31 mouse cellular contexts compared by ENCODE assay signal in genomic region chr10:108170818-108171217, GRCm38 (mm10). TPM values are rescaled to one million over a fixed set of nuclear protein-coding genes. Genes with fewer than 3 reads are reported as not detected.
DNase-seq lines count a peak whose midpoint lies in the region; ATAC-seq and TF ChIP-seq lines count a peak whose summit lies in the region.
"Had no signal": no experiment of that assay in that cellular context is flagged by ENCODE, and none has a peak within 500 bp of the region (broad histone marks: within the 10 kb centered on the region; RNA-seq: fewer than 3 reads in every experiment).

No protein-coding gene starts in this region.

- H3K27ac ChIP-seq in heart, adult 2 months: peak overlapping the region; percentile 29
- no peak overlapping the region for H3K27ac ChIP-seq in heart, embryonic 11.5 days (ENCODE audit: low read depth, low read length)
- peak overlapping the region; percentile 78 for H3K27ac ChIP-seq in heart, postnatal 0 days (ENCODE audit: low read depth)
- H3K27ac ChIP-seq in CH12.LX (ENCODE audit: insufficient read depth, low read depth): no peak overlapping the region
- H3K27ac ChIP-seq: embryonic facial prominence, embryonic 12.5 days; forebrain, embryonic 10.5 days; forebrain, embryonic 15.5 days; heart, embryonic 10.5 days; kidney, postnatal 0 days; lung, embryonic 15.5 days; midbrain, embryonic 12.5 days; neural tube, embryonic 12.5 days; stomach, postnatal 0 days had no signal

- peaks cover 5% of the 10 kb centered on the region; the same call in 1 of the 2 replicates for H3K79me2 ChIP-seq in heart, adult 2 months (replicated peaks; ENCODE audit: control insufficient read depth, insufficient read depth, low read length)
- peaks cover 34% of the 10 kb centered on the region for H3K79me2 ChIP-seq in CH12.LX (replicated peaks; ENCODE audit: control insufficient read depth, extremely low read depth, insufficient read depth, poor library complexity, severe bottlenecking)

- dilution Hi-C loops in CH12.LX (cut with MboI; ENCODE audit: extremely low pct_ligation_motif_present, extremely low pct_unique_long_range_greater_than_20kb, low sequenced_read_pairs): no loop called here

- WGBS in heart, adult 2 months: 35% methylated on average over 3 of the region's 3 CpGs
- WGBS in heart, embryonic 11.5 days (ENCODE audit: insufficient replicate concordance): 51% methylated on average over 3 of the region's 3 CpGs
- 31% methylated on average over 3 of the region's 3 CpGs for WGBS in heart, postnatal 0 days

- TF ChIP-seq EP300 in heart, adult 2 months (IDR thresholded peaks at IDR 0.05; ENCODE audit: insufficient read depth, low read depth, low read length): no peak
- no peak for TF ChIP-seq EP300 in heart, postnatal 0 days (IDR thresholded peaks at IDR 0.05; ENCODE audit: low read depth)
- peak; percentile 53 for TF ChIP-seq EP300 in CH12.LX (IDR thresholded peaks at IDR 0.05; ENCODE audit: low read length)

- no peak for ATAC-seq in heart, embryonic 11.5 days (replicated peaks; ENCODE audit: insufficient number of reproducible peaks, low FRiP score, low TSS enrichment)
- ATAC-seq in heart, postnatal 0 days (ENCODE audit: insufficient read depth, low read depth): peak; percentile 66
- ATAC-seq: CD4-positive, CD25-positive, alpha-beta regulatory T cell, adult 4 months; forebrain, embryonic 15.5 days; hindbrain, embryonic 16.5 days had no signal

- no peaks in the 10 kb centered on the region for H3K27me3 ChIP-seq in heart, adult 2 months (ENCODE audit: control insufficient read depth, insufficient read depth, low read length)
- no peaks in the 10 kb centered on the region for H3K27me3 ChIP-seq in heart, embryonic 11.5 days (ENCODE audit: control insufficient read depth, insufficient read depth, low read length)
- H3K27me3 ChIP-seq in heart, postnatal 0 days (ENCODE audit: control insufficient read depth, insufficient read depth, low read length): no peaks in the 10 kb centered on the region
- H3K27me3 ChIP-seq in CH12.LX (replicated peaks): no peaks in the 10 kb centered on the region
- no peaks in the 10 kb centered on the region for H3K27me3 ChIP-seq in splenic B cell, adult 2 months (ENCODE audit: control insufficient read depth, insufficient read depth, low read length, poor library complexity, severe bottlenecking)
- H3K27me3 ChIP-seq: embryonic facial prominence, embryonic 12.5 days; forebrain, embryonic 15.5 days; lung, embryonic 15.5 days; megakaryocyte, embryonic 14.5 days; midbrain, embryonic 12.5 days; neural tube, embryonic 12.5 days had no signal

- peaks cover 37% of the 10 kb centered on the region for H3K36me3 ChIP-seq in heart, adult 2 months (ENCODE audit: control insufficient read depth, insufficient read depth, low read length)
- H3K36me3 ChIP-seq in heart, embryonic 11.5 days (ENCODE audit: control insufficient read depth, insufficient read depth, low read length): no peaks in the 10 kb centered on the region
- H3K36me3 ChIP-seq in heart, postnatal 0 days (replicated peaks; ENCODE audit: control insufficient read depth, insufficient read depth, low read length): no peaks in the 10 kb centered on the region
- H3K36me3 ChIP-seq in CH12.LX (replicated peaks in 1 of 2; ENCODE audit: control insufficient read depth in 1 of 2, insufficient read depth in 1 of 2, low read length in 1 of 2): peaks cover 0 to 12% of the 10 kb centered on the region in 2 experiments
- H3K36me3 ChIP-seq in splenic B cell, adult 2 months (ENCODE audit: control insufficient read depth, insufficient read depth, low read length, poor library complexity, severe bottlenecking): no peaks in the 10 kb centered on the region
- H3K36me3 ChIP-seq: embryonic facial prominence, embryonic 12.5 days; forebrain, embryonic 15.5 days; heart, embryonic 10.5 days; lung, embryonic 15.5 days; midbrain, embryonic 12.5 days; neural tube, embryonic 12.5 days had no signal

- DNase-seq in heart, adult 2 months: no peak
- DNase-seq in heart, postnatal 0 days (ENCODE audit: low spot score): no peak
- no peak for DNase-seq in heart, postnatal 25 days (ENCODE audit: low spot score)
- peak; percentile 38 for DNase-seq in CH12.LX (ENCODE audit: extremely low read depth)
- DNase-seq in splenic B cell, adult 2 months (ENCODE audit: low read depth, low spot score): peak; percentile 54
- no peak for DNase-seq in left cerebral cortex, postnatal 10 days (ENCODE audit: extremely low spot score in 1 of 2, low spot score in 2 of 2)
- DNase-seq: adrenal gland, postnatal 10 days; cerebellum, adult 9-10 months; cerebellum, postnatal 36 days; kidney, adult 8-10 months; layer of hippocampus, adult 9-11 months; liver; lung, postnatal 4 days; right cerebral cortex, adult 18-20 months; spleen, adult 18-20 months; thymus, adult 18-20 months; thymus, postnatal 36 days had no signal

- intact Hi-C loops in heart, adult 2 months (cut with DNase I): no loop called here
- intact Hi-C loops in heart, postnatal 25 days (cut with DNase I): no loop called here
- intact Hi-C loops in left cerebral cortex, postnatal 10 days (cut with DNase I): no loop called here

- H3K4me3 ChIP-seq in heart, adult 2 months: no peak overlapping the region
- no peak overlapping the region for H3K4me3 ChIP-seq in heart, embryonic 11.5 days (ENCODE audit: low read depth, low read length)
- H3K4me3 ChIP-seq in heart, postnatal 0 days (ENCODE audit: low read depth, low read length): no peak overlapping the region
- H3K4me3 ChIP-seq in CH12.LX (replicated peaks in 1 of 3; ENCODE audit: low read depth in 2 of 3, low read length in 2 of 3, poor library complexity in 1 of 3): no peak overlapping the region
- H3K4me3 ChIP-seq: embryonic facial prominence, embryonic 12.5 days; forebrain, embryonic 10.5 days; forebrain, embryonic 15.5 days; heart, embryonic 10.5 days; lung, embryonic 15.5 days; midbrain, embryonic 12.5 days; myocyte; neural tube, embryonic 12.5 days had no signal

- no peak for TF ChIP-seq CTCF in heart, adult 2 months (IDR thresholded peaks at IDR 0.05)
- TF ChIP-seq CTCF in heart, postnatal 0 days (IDR thresholded peaks at IDR 0.05; ENCODE audit: low read depth): no peak
- TF ChIP-seq CTCF in CH12.LX (conservative IDR thresholded peaks at IDR 0.05 in 1 of 2, IDR thresholded peaks at IDR 0.05 in 1 of 2; ENCODE audit: low read depth in 2 of 2, low read length in 2 of 2): no peak

- no peak overlapping the region for H3K4me2 ChIP-seq in heart, embryonic 11.5 days
- H3K4me2 ChIP-seq in heart, postnatal 0 days (ENCODE audit: low read depth, low read length): no peak overlapping the region; the same call in 1 of the 2 replicates
- no peak overlapping the region for H3K4me2 ChIP-seq in CH12.LX (ENCODE audit: insufficient read depth, low read depth, poor library complexity, severe bottlenecking)
- H3K4me2 ChIP-seq: embryonic facial prominence, embryonic 12.5 days; forebrain, embryonic 15.5 days; lung, embryonic 15.5 days; midbrain, embryonic 12.5 days; neural tube, embryonic 12.5 days had no signal

- H3K9me3 ChIP-seq in heart, embryonic 11.5 days (replicated peaks; ENCODE audit: control insufficient read depth, low read length): no peaks in the 10 kb centered on the region
- H3K9me3 ChIP-seq in heart, postnatal 0 days (replicated peaks; ENCODE audit: control insufficient read depth, low read length): no peaks in the 10 kb centered on the region
- H3K9me3 ChIP-seq in CH12.LX (replicated peaks; ENCODE audit: low read length): no peaks in the 10 kb centered on the region
- H3K9me3 ChIP-seq: embryonic facial prominence, embryonic 12.5 days; forebrain, embryonic 10.5 days; forebrain, embryonic 15.5 days; heart, embryonic 10.5 days; lung, embryonic 15.5 days; megakaryocyte, embryonic 14.5 days; midbrain, embryonic 12.5 days; neural tube, embryonic 12.5 days had no signal

- peaks cover 31% of the 10 kb centered on the region for H3K4me1 ChIP-seq in heart, adult 2 months (ENCODE audit: control insufficient read depth, insufficient read depth, low read length)
- H3K4me1 ChIP-seq in heart, embryonic 11.5 days (ENCODE audit: control insufficient read depth, insufficient read depth, low read length): peaks cover 40% of the 10 kb centered on the region
- H3K4me1 ChIP-seq in heart, postnatal 0 days (ENCODE audit: control insufficient read depth, insufficient read depth): peaks cover 47% of the 10 kb centered on the region
- H3K4me1 ChIP-seq in CH12.LX (ENCODE audit: control insufficient read depth in 1 of 2, insufficient read depth in 2 of 2): peaks cover 4 to 77% of the 10 kb centered on the region in 2 experiments
- H3K4me1 ChIP-seq: midbrain, embryonic 12.5 days; neural tube, embryonic 12.5 days had no signal

- no peak overlapping the region for H3K9ac ChIP-seq in heart, adult 2 months (ENCODE audit: low read depth, low read length)
- no peak overlapping the region for H3K9ac ChIP-seq in heart, embryonic 11.5 days (ENCODE audit: low read depth, low read length)
- H3K9ac ChIP-seq in heart, postnatal 0 days (replicated peaks; ENCODE audit: low read depth, low read length): no peak overlapping the region
- no peak overlapping the region for H3K9ac ChIP-seq in CH12.LX (ENCODE audit: insufficient read depth, low read depth)
- H3K9ac ChIP-seq: embryonic facial prominence, embryonic 12.5 days; forebrain, embryonic 15.5 days; lung, embryonic 15.5 days; midbrain, embryonic 12.5 days; neural tube, embryonic 12.5 days had no signal

- in situ Hi-C loops in CH12.LX (cut with MboI; ENCODE audit: low pct_ligation_motif_present, low pct_unique_long_range_greater_than_20kb, low sequenced_read_pairs): no loop called here

- TF ChIP-seq RAD21 in CH12.LX (IDR thresholded peaks at IDR 0.05; ENCODE audit: low read depth, low read length): no peak

- no peak for TF ChIP-seq POLR2A in heart, adult 2 months (IDR thresholded peaks at IDR 0.05; ENCODE audit: insufficient read depth, low read depth, low read length)
- TF ChIP-seq POLR2A in CH12.LX (IDR thresholded peaks at IDR 0.05; ENCODE audit: low read depth, low read length): no peak

TF ChIP-seq in CH12.LX, 34 proteins besides CTCF, POLR2A, EP300 and RAD21 (continues in another document):
- TF ChIP-seq RCOR1 (conservative IDR thresholded peaks at IDR 0.05; ENCODE audit: low read depth, low read length) (no peak), NELFE (IDR thresholded peaks at IDR 0.05; ENCODE audit: low read depth, low read length) (no peak), MXI1 (IDR thresholded peaks at IDR 0.05; ENCODE audit: low read depth, low read length) (peak; percentile 64; the same call in 1 of the 2 replicates), SIN3A (IDR thresholded peaks at IDR 0.05; ENCODE audit: low read length) (no peak)

RNA-seq across cellular contexts. Expression of gene Ppp1r12a, which starts 8.8 kb away (rescaled TPM):
- 10 to 100 TPM; 58.3 to 59.4 TPM for total RNA-seq in heart, adult 2 months (2021)
- polyA plus RNA-seq in heart, adult 2 months (2012; rRNA removed): 19.4 and 35.2 TPM in 2 replicates
- polyA plus RNA-seq in heart, embryonic 11.5 days (2014; fragmentation: Nextera tagmentation; extraction: Ambion mirVana): 113 and 120 TPM in 2 replicates
- total RNA-seq in heart, postnatal 0 days (2014; rRNA removed; ENCODE audit: low replicate concordance): 87.8 and 92.5 TPM in 2 replicates
- 68.0 and 78.1 TPM in 2 replicates for polyA plus RNA-seq in heart, postnatal 0 days (2015; fragmentation: Nextera tagmentation; extraction: Ambion mirVana)
- total RNA-seq in heart, postnatal 25 days (2021): 10 to 100 TPM; 58.1 to 61.7 TPM
- 34.4 and 41.8 TPM in 2 replicates for total RNA-seq in CH12.LX (2012; rRNA removed)
- 70.8 and 79.8 TPM in 2 replicates for total RNA-seq in CH12.LX (2014; rRNA removed)
- polyA plus RNA-seq in CH12.LX (2012; ENCODE audit: insufficient read length, low read depth): 59.7 and 60.0 TPM in 2 replicates
- 100 to 1,000 TPM; 103 to 109 TPM for total RNA-seq in left cerebral cortex, postnatal 10 days (2021)

Comparison
In these comparisons a context has a peak if more than half of its experiments do, and no peak if none do; other contexts are left out.
1. H3K27ac ChIP-seq: peak in heart, adult 2 months (single experiment) and heart, postnatal 0 days (single experiment); none in heart, embryonic 11.5 days (single experiment) and CH12.LX (single experiment).
2. DNase-seq: peak in CH12.LX (single experiment) and splenic B cell, adult 2 months (single experiment); none in heart, adult 2 months (0 of 2), heart, postnatal 0 days (single experiment), heart, postnatal 25 days (single experiment) and left cerebral cortex, postnatal 10 days (0 of 2).